Mouse (Mus musculus) frontal cortex, postnatal 10 days (tissue): ENCODE results near the gene Lyrm7.
"Not testable (repeated sequence)": the region's sequence is repeated elsewhere in the genome, so short reads cannot be mapped to it uniquely, and the experiment has no call there.

Experiments
- DNase-seq, 2 experiments: peaks; one replicate each; pipeline ENCODE4 v3.0.0; 2022; ENCODE audit warnings: low spot score in 2 of 2, mixed read lengths in 1 of 2

Gene Lyrm7

GRCm38 (mm10) chr11:54860256-54861038 is at the start of gene Lyrm7:
Gene Lyrm7 (minus strand): TSS chr11:54860916.
- peak; percentile 97 for DNase-seq

- no peak for DNase-seq
Observed at GRCm38 (mm10) chr11:54910081-54910665, 49.5 kb upstream of the Lyrm7 start.

- DNase-seq, result no peak
Observed at GRCm38 (mm10) chr11:54909273-54909672, 48.6 kb upstream of the Lyrm7 start.

GRCm38 (mm10) chr11:54907259-54907658 is 46.5 kb upstream of the Lyrm7 start:
- DNase-seq, result no peak

DNA sequence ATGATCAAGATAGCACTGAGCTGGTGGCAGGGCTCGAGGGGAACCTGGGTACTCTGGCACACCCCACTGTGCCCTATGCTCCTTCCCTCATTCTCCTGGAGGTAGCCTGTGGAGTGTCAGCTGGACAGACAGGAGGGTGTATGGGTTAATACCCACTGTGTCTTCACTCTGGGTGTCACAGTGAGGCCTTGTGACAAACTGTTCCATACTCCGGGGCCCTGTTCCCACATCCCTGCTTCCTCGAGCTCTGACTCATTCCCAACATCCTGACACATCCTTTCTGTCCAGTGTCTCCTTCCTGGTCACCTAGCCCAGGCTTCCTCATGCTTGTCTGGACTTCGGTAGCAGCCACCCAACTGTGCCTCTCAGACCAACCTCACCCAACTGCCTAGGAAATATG is 45.8 kb upstream of the Lyrm7 start:
- DNase-seq, result no peak

DNA sequence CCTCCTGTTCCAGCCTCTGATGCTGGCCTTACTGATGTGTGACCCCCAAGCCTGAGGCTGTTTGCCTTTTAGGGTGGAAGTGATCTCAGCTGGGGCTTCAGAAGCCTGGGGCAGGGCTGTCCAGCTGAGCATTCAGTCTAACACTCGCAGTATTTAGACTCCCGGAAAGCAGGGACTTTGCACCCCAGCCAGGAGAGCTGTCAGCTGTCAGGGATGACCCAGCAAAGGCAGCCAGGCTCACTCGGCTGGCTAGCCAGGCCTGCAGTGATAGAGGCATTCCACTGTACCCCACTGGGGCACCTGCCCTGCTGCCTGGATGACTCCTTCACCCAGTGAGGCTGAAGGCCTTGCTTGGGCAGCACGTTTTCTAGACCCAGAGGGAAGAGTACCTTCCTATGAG is 45.2 kb upstream of the Lyrm7 start:
- DNase-seq, result no peak

DNA sequence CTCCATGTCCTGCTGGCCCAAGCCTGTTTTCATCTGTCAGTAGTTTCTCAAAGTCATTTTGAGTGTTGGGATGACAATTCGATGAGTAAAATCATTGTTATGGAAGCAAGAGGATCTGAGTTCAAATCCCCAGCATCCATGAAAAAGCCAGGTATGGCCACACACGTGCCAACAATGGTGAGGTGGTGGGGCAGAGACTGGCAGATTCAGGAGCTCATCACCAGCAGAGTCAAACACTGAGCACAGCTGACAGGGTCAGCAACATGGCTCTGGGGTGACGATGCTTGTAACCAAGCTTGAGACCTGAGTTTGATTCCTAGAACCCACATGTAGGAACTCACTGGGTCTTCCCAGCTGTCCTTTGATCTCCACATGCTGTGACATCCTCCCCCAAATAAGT is 44.4 kb upstream of the Lyrm7 start:
- DNase-seq, result no peak

GRCm38 (mm10) chr11:54903940-54904706 is 43.4 kb upstream of the Lyrm7 start:
- DNase-seq, result no peak

- no peak for DNase-seq
Observed at GRCm38 (mm10) chr11:54903339-54903738, 42.6 kb upstream of the Lyrm7 start.

DNA sequence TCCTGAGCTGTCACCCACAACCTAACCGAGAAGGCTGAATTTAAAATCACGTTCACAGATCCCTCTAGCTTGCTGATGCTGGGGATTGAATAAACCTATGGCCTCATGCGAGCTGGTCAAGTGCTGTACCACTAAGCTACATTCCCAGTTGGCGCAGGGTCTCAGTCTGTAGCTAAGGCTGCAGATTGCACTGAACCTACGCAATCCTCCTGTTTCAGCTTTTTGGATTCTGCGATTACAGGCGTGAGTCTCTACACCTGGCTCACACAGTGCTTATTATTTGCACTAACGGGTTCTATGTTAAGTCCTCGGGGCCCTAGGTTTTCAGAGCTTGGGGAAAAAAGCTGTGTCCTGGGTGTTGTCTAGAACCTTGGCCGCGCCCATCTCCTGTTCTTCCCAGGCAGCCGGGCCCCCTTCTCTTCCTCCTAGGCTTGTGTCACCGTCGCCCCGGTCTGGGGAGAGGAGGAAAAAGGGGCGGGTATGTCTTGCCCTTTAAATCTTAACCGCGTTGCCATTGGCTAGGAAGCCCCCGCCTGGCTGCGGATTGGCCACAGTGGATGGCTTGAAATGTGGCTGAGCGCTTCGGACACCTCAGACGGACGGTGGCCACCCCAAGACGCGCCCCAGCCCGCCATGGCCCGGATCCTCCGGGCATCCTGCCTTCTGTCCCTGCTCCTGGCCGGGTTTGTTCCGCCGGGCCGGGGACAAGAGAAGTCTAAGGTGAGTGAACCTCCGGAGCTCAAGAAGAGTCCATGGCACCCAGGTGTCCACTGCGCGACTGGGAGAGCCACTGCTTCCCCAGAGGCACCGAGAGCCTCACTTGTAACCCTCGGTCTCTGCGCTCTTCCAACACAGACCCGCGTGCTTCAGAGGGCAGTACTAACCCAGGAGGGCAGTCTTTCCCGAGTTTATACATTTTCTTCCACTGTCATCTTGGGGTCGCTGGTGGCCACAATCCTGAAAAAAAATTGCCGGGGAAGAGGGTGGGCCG is 41.9 kb upstream of the Lyrm7 start, which contains the start of gene Gpx3:
Gene Gpx3 (plus strand): TSS at position 121 of the 991 bp plus-strand sequence.
- DNase-seq, result peak in 1 of 2 experiments; percentile 49

- no peak for DNase-seq
Observed at GRCm38 (mm10) chr11:54899657-54900056, 38.9 kb upstream of the Lyrm7 start.

DNA sequence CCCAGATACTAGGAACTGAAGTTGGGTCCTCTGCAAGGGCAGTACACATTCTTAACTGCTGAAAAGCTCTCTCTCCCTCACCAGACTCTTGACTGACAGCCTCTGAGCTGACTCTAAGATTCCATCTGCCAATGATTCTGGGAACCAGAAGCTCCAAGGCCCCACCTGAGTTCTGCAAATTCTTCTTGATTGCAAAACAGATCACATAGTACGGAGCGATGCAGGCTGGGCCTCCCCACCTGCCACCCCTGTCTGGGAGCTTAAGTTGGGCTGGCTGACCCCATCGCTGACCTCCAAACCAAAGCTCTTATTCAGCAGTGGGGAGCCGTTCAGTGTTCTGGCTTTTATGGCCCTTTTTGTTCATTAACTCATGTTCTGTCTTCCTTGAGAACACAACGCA is 36.8 kb upstream of the Lyrm7 start:
- no peak for DNase-seq

- not testable (repeated sequence) for DNase-seq
Observed at GRCm38 (mm10) chr11:54896646-54897045, 35.9 kb upstream of the Lyrm7 start.

- no peak for DNase-seq
Observed at GRCm38 (mm10) chr11:54894589-54894988, 33.9 kb upstream of the Lyrm7 start.

GRCm38 (mm10) chr11:54892091-54892490 is 31.4 kb upstream of the Lyrm7 start:
- DNase-seq, result no peak

- no peak for DNase-seq
Observed at GRCm38 (mm10) chr11:54891341-54891740, 30.6 kb upstream of the Lyrm7 start.

DNA sequence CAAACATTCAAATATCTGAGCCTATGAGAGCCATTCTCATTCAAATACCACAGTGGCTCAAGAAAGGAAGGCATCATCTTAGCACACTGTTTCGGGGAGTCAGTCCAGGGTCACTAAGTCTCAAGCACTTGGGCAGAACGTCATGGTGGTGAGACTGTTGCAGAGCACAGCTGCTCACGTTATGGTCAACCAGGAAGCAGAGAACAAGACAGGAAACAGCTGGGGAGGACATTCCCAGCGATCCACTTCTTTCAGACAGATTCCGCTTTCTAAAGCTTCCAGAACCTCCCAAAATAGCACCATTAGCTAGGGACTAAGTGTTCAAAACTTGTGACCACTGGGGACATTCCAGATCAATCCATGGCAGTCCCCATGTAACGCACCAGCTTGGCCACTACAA is 27.2 kb upstream of the Lyrm7 start:
- no peak for DNase-seq

- DNase-seq, result no peak
Observed at GRCm38 (mm10) chr11:54885406-54885805, 24.7 kb upstream of the Lyrm7 start.

DNA sequence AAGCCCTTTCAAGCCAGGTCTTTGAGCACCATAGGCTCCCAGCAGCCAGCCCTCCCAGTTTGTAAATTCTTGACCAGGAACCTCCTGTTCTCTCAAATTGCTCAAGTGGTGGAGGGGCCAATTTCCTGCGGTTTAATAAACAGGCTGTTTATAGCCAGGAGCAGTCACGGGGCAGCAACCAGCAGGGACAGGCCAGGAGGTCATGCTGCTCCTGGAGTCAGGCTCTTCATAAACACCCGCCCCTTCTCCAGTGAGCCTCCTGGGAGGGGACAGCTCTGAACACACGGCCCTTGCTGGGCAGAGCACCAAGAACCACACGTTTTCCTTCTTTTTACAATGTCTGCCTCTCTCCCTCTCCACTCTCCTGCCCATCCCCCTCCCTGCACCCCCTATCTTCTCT is 24.2 kb upstream of the Lyrm7 start:
- DNase-seq, result no peak

DNA sequence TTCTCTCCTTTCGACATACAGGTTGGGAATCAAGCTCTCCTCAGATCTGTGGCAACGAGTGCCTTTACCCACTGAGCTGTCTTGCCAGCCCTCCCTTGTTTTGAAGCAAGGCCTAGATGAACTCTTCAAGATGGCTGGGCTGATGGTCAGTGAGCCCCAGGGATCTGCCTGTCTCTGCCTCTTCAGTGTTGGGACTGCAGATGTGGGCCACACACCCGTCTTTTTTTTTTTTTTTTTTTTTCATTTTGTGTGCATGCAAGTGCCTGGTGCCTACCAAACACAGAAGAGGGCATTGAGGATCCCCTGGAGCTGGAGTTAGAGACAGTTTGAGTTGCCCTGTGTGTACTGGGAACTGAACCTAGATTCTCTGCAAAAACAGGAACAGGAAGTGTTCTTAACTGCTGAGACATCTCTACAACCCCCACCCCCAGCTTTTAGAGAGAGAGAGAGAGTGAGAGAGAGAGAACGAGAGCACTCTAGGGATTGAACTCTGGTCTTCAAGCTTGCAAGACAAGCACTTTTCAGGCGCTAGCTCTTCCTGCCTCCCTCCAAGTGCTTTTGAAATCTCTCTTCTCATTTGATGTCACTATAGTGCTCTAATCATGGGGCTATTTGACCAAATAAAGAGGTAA is 23.6 kb upstream of the Lyrm7 start:
- DNase-seq, result no peak

DNA sequence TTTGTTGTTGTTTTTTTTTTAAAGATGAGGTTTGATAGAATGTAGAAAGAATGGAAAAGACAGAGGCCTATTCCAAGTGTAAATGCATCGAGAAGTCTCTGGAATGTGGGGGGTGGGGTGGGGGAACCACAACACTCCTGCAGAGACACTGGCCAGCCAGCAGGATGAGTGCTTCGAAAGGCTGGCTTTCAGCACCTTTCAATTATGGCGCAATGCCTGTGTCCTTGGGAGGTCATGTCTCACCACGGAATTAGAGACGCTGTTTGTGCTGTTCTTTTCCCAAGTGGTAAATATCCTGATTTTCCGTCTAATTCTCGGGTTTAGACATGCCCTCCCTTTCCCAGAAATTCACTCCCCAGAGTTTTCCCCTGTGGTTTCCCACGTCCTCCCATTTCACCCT is 22.0 kb upstream of the Lyrm7 start:
- no peak for DNase-seq
